Mouse (Mus musculus) heart, postnatal 0 days (tissue): ENCODE measurements around the gene Olfr610.
"Not testable (repeated sequence)": the region's sequence is repeated elsewhere in the genome, so short reads cannot be mapped to it uniquely, and the experiment has no call there.

Experiments
- CTCF ChIP-seq: IDR thresholded peaks from 2 replicates; pipeline ENCODE4 v1.5.1; 2016; ENCODE audit warnings: antibody characterized with exemption, control low read depth, low read depth
- EP300 ChIP-seq: IDR thresholded peaks from 2 replicates; pipeline ENCODE4 v1.6.1; 2016; ENCODE audit warnings: antibody characterized with exemption, low read depth

- TF ChIP-seq CTCF, EP300: not testable (repeated sequence)
These were observed 8.8 kb upstream of the Olfr610 start, which contains the start of gene Olfr611 for GRCm38 (mm10) chr7:103520746-103521145.
